Mouse (Mus musculus) layer of hippocampus, postnatal 10 days (tissue): ENCODE results near the gene Lce3a. TPM values are rescaled to one million over a fixed set of nuclear protein-coding genes. Genes with fewer than 3 reads are reported as not detected.
A peak's percentile ranks its signal among the peaks of the same experiment; 100 is the strongest.

Source experiments
- DNase-seq, 2 experiments: peaks; one replicate each; pipeline ENCODE4 v3.0.0; 2021; ENCODE audit warnings: low spot score in 2 of 2
- long read RNA-seq: library from polyadenylated mRNA; stranded (forward); transcript quantifications from one replicate; pipeline ENCODE4 v2.0.0, GENCODE M21; 2023
- total RNA-seq, 2 experiments: library from RNA; stranded (reverse); gene quantifications; 2 replicates each; pipeline ENCODE4 v1.2.3; 2021

Lce3a gene
- not detected for total RNA-seq
- long read RNA-seq = 0 reads

- no peak for DNase-seq
Observed at GRCm38 (mm10) chr3:92926130-92926529, at the start of gene Lce3a. Gene Lce3a, minus strand, starts transcription at chr3:92926230.

GRCm38 (mm10) chr3:92966761-92967160 is 40.7 kb upstream of the Lce3a start, which contains the start of gene Lce3e:
Gene Lce3e, plus strand, starts transcription at chr3:92967061.
- no peak for DNase-seq

GRCm38 (mm10) chr3:92957090-92957489 is 31.1 kb upstream of the Lce3a start, which contains the start of gene Lce3d:
Gene Lce3d, plus strand, starts transcription at chr3:92957390.
- DNase-seq = no peak

GRCm38 (mm10) chr3:92944186-92944585 is 18.2 kb upstream of the Lce3a start, which contains the start of gene Lce3c:
Gene Lce3c, plus strand, starts transcription at chr3:92944486.
- no peak for DNase-seq

- no peak for DNase-seq
Observed at GRCm38 (mm10) chr3:92932679-92933078, 6.6 kb upstream of the Lce3a start, which contains the start of gene Lce3b. Gene Lce3b, plus strand, starts transcription at chr3:92932979.

GRCm38 (mm10) chr3:92920364-92920763 is 5.7 kb downstream of the Lce3a start:
- DNase-seq = peak in 1 of 2 experiments; percentile 22

- peak in 1 of 2 experiments; percentile 23 for DNase-seq
Observed at GRCm38 (mm10) chr3:92907571-92907970, 18.5 kb downstream of the Lce3a start.

- DNase-seq = no peak
Observed at GRCm38 (mm10) chr3:92905182-92905581, 20.8 kb downstream of the Lce3a start.

- DNase-seq = peak in 1 of 2 experiments; percentile 11
Observed at GRCm38 (mm10) chr3:92903640-92904039, 22.4 kb downstream of the Lce3a start.

GRCm38 (mm10) chr3:92902992-92903391 is 23.0 kb downstream of the Lce3a start:
- DNase-seq = peak; percentile 24 to 45

GRCm38 (mm10) chr3:92894489-92894888 is 31.5 kb downstream of the Lce3a start:
- no peak for DNase-seq

- DNase-seq = no peak
Observed at GRCm38 (mm10) chr3:92894063-92894462, 32.0 kb downstream of the Lce3a start.

Other genes starting within 250 kb of the Lce3a start
- not detected for gene Lce1c, start 247.0 kb downstream of the Lce3a start, total RNA-seq
- gene Lce1d, start 239.0 kb downstream of the Lce3a start, total RNA-seq = not detected
- not detected for gene Lce1e, start 217.2 kb downstream of the Lce3a start, total RNA-seq
- not detected for gene Lce1f, start 205.9 kb downstream of the Lce3a start, total RNA-seq
- gene Gm38119, start 187.1 kb downstream of the Lce3a start, total RNA-seq = not detected
- not detected for gene Lce1g, start 173.9 kb downstream of the Lce3a start, total RNA-seq
- gene Lce1h, start 161.2 kb downstream of the Lce3a start, total RNA-seq = not detected
- not detected for gene Lce1i, start 147.3 kb downstream of the Lce3a start, total RNA-seq
- not detected for gene Lce1j, start 135.7 kb downstream of the Lce3a start, total RNA-seq
- not detected for gene Lce1k, start 118.3 kb downstream of the Lce3a start, total RNA-seq
- gene Kprp, start 99.0 kb downstream of the Lce3a start, total RNA-seq = not detected
- not detected for gene Lce1l, start 74.9 kb downstream of the Lce3a start, total RNA-seq
- gene 2310050C09Rik, start 56.0 kb downstream of the Lce3a start, total RNA-seq = not detected
- gene Lce3b, start 6.7 kb upstream of the Lce3a start, total RNA-seq = not detected
- gene Lce3c, start 18.3 kb upstream of the Lce3a start, total RNA-seq = not detected
- not detected for gene Lce3d, start 31.2 kb upstream of the Lce3a start, total RNA-seq
- gene Lce3e, start 40.8 kb upstream of the Lce3a start, total RNA-seq = not detected
- gene Lce3f, start 66.0 kb upstream of the Lce3a start, total RNA-seq = not detected
- not detected for gene Crct1, start 89.5 kb upstream of the Lce3a start, total RNA-seq
- not detected for gene Lce1m, start 92.8 kb upstream of the Lce3a start, total RNA-seq
- gene Gm4858, start 142.6 kb upstream of the Lce3a start, total RNA-seq = not detected
- not detected for gene Crnn, start 218.6 kb upstream of the Lce3a start, total RNA-seq